Mouse (Mus musculus): ENCODE results near the gene Zfp36l2.

DNA sequence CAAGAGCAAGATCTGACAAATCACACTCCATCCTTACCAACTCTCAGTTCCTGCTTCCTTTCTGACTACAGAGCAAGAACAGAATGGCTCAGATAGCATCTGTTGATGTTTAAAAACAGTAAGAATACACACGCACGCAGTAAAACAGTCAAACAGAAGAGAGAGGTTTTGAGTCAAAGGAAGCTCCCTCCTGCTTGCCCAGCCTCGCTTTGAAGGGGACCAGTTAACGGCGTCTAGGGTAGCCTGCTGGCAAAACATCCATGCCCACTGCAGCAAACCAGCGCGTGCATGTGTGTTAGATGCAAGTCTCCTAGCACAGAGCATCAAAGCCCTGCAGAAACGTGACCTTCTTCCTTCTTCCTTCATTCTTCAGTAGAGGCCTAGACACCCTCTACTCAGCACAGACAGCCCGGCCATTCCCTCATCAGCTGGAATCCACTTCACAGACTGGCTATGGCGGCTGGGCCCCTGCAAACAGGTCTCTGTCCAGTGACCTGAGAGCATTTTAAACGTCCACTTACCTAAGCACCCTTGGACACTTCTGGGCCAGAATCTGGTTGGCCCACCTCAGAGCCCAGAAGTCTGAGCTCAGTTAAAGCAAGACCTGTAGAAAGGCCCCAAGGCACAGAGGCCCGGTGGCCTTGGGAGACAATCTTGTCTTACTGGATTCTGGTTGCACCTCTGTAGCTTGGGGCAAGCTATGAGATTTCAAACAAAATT lies 24.5 kb downstream of the Zfp36l2 start:
- TF ChIP-seq CTCF (IDR thresholded peaks at IDR 0.05) (no peak), EP300 (IDR thresholded peaks at IDR 0.05) (no peak)
